Mouse (Mus musculus): ENCODE data around the gene Ltf. TPM values are rescaled to one million over a fixed set of nuclear protein-coding genes. Genes with fewer than 3 reads are reported as not detected.

The Ltf gene
- total RNA-seq, 2 experiments from 2014 or later, result not detected

GRCm38 (mm10) chr9:111077745-111078144 lies 58.7 kb downstream of the Ltf start:
- Histone ChIP-seq H3K27ac (no peak overlapping the region), H3K4me3 (no peak overlapping the region)
- peak; percentile 69 for TF ChIP-seq CTCF (conservative IDR thresholded peaks at IDR 0.05)
- DNase-seq (ENCODE audit: low spot score in 2 of 2), result no peak

- Histone ChIP-seq H3K4me3 (no peak overlapping the region), H3K27ac (no peak overlapping the region)
- TF ChIP-seq CTCF (conservative IDR thresholded peaks at IDR 0.05), result no peak
- DNase-seq (ENCODE audit: low spot score in 2 of 2), result no peak
Measured at GRCm38 (mm10) chr9:111080801-111081200, 61.7 kb downstream of the Ltf start.

DNA sequence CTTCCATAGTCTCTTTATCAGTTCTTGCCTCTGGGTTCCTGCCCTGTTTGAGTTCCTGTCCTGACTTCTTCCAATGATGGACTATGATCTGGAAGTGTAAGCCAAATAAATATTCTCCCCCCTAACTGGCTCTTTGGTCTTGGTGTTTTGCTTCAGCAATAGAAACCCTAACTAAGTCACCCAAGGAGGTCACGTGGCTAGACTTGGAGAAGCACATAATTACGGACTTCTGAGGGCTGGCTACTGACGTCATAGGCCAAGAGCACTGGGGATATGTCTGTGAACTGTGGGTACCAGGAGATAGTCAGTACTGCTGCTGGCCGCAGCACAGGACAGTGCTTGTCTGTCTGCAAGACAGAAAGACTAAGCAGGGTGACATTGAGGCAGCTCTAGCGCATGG lies 62.7 kb downstream of the Ltf start:
- Histone ChIP-seq H3K4me3 (no peak overlapping the region), H3K27ac (no peak overlapping the region)
- DNase-seq (ENCODE audit: low spot score in 2 of 2), result no peak
- no peak for TF ChIP-seq CTCF (conservative IDR thresholded peaks at IDR 0.05)

DNA sequence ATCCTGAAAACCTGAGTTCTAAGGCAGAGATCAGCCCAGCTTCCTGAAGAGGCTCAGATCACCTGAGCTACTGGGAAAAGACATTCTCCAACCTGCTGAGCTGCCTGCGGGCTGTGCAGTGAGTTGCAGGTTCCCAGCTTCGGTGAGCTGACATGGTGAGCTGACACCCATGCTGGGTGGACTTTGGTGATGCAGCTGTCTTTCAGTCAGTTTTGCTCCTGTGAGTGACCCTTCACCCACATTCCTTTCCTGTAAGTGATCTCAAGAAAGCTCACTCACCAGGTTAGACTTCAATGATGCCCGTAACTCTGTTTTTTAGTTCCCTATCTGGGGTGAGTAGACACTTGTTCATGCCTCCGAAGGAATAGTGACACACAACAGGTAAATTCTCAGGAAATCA lies 66.3 kb downstream of the Ltf start:
- DNase-seq (ENCODE audit: low spot score in 2 of 2), result no peak
- no peak overlapping the region for H3K4me3 ChIP-seq
- no peak overlapping the region for H3K27ac ChIP-seq
- no peak for TF ChIP-seq CTCF (conservative IDR thresholded peaks at IDR 0.05)

DNA sequence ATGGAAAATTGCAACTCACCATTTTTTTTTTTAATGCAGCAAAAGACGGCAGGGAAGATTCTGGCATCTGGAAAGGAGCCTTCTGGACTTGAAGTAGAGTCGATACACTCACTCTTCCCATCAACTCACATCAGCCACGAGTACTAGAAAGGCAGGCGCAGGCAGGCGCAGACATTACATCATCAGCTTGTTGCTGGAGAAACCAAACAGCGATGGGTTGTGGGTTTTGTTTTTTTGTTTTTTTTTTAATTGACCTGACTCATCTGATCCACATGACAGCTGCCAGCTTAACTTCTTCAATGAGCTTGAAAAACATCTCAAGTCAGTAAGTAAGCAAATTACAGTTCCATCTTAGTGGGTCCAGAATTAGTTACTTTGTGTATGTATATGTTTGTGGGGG lies 67.1 kb downstream of the Ltf start:
- TF ChIP-seq CTCF (conservative IDR thresholded peaks at IDR 0.05), result no peak
- H3K27ac ChIP-seq, result no peak overlapping the region
- H3K4me3 ChIP-seq, result no peak overlapping the region
- no peak for DNase-seq (ENCODE audit: low spot score in 2 of 2)

DNA sequence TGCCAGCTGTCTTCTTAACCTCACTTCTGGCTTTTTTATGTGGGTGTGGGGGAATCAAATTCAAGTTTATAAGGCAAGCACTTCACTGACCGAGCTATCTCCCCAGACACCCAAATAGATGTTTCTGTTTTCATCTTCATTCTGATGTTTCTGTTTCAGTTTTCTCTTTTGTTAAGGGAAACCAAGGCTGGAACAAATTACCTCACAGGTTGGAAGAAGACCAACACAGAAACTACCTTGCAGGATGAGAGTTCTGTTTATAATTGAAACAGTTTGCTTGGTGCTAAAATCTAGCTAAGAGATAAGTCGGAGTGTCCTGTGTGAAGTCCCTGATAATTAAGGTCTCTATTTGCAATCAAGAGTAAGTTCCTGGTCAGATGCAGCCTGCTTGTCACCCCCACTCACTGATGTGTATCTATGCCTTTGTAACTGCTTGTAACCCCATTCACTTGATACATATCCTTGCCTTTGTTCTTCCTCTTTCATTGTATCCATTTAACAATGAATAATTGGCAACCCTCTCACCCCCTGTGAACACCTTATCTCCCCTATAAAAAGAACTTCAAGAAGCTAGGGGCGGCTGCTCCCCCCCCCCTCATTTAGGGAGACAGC lies 68.0 kb downstream of the Ltf start:
- DNase-seq (ENCODE audit: low spot score in 2 of 2), result no peak
- Histone ChIP-seq H3K4me3 (no peak overlapping the region), H3K27ac (no peak overlapping the region)
- no peak for TF ChIP-seq CTCF (conservative IDR thresholded peaks at IDR 0.05)

- Histone ChIP-seq H3K27ac (no peak overlapping the region), H3K4me3 (no peak overlapping the region)
- no peak for TF ChIP-seq CTCF (conservative IDR thresholded peaks at IDR 0.05)
- no peak for DNase-seq (ENCODE audit: low spot score in 2 of 2)
Measured at GRCm38 (mm10) chr9:111087960-111088359, 68.9 kb downstream of the Ltf start.

GRCm38 (mm10) chr9:111088886-111089285 lies 69.8 kb downstream of the Ltf start:
- TF ChIP-seq CTCF (conservative IDR thresholded peaks at IDR 0.05), result no peak
- no peak overlapping the region for H3K4me3 ChIP-seq
- H3K27ac ChIP-seq, result no peak overlapping the region
- DNase-seq (ENCODE audit: low spot score in 2 of 2), result no peak

Other genes with a start within 250 kb of the Ltf start
- not detected for gene Prss42, start 221.1 kb upstream of the Ltf start, total RNA-seq (2021)
- gene Prss44, start 205.3 kb upstream of the Ltf start, total RNA-seq (2021), result not detected
- gene Prss43, start 192.6 kb upstream of the Ltf start, total RNA-seq (2021), result under 1 TPM; 0.15 to 0.25 TPM
- under 1 TPM in 1 of 2 experiments, not detected in 1; 0.51 TPM for gene Prss45, start 184.7 kb upstream of the Ltf start, total RNA-seq (2021)
- not detected for gene Prss46, start 174.8 kb upstream of the Ltf start, total RNA-seq (2021)
- gene Prss50, start 161.3 kb upstream of the Ltf start, total RNA-seq (2021), result under 1 TPM; 0.32 to 0.51 TPM
- 10 to 100 TPM in 1 of 2 experiments, 1 to 10 TPM in 1; 9.1 to 14.6 TPM for gene Als2cl, start 139.4 kb upstream of the Ltf start, total RNA-seq (2021)
- gene Tmie, start 139.2 kb upstream of the Ltf start, total RNA-seq (2021), result 1 to 10 TPM; 1.9 to 2.0 TPM
- gene Fam240a, start 102.4 kb upstream of the Ltf start, total RNA-seq (2021), result not detected
- gene Tdgf1, start 73.1 kb upstream of the Ltf start, total RNA-seq (2021), result under 1 TPM; 0.49 TPM
- 1 to 10 TPM; 1.5 to 3.5 TPM for gene Lrrc2, start 67.7 kb upstream of the Ltf start, total RNA-seq (2021)
- gene Rtp3, start 28.7 kb upstream of the Ltf start, total RNA-seq (2021), result under 1 TPM; 0.59 TPM
- gene Ccrl2, start 38.2 kb downstream of the Ltf start, total RNA-seq (2021), result under 1 TPM; 0.69 to 0.72 TPM
- gene Lrrfip2, start 98.3 kb downstream of the Ltf start, total RNA-seq (2021), result 10 to 100 TPM; 37.2 to 38.0 TPM